Mouse (Mus musculus) myocyte (in vitro differentiated cells): ENCODE measurements around the gene Slc39a5. TPM values are rescaled to one million over a fixed set of nuclear protein-coding genes. Genes with fewer than 3 reads are reported as not detected.

Experiments
- H3K27me3 ChIP-seq: one replicate; pipeline ENCODE4 v1.6.1; 2011; ENCODE audit not compliant: control insufficient read depth, insufficient read depth, insufficient read length
- H3K36me3 ChIP-seq: one replicate; pipeline ENCODE4 v1.6.1; 2011; ENCODE audit not compliant: control insufficient read depth, insufficient read depth
- H3K4me2 ChIP-seq: one replicate; pipeline ENCODE4 v1.6.1; 2011; ENCODE audit warnings: low read depth, control low read depth
- H3K4me3 ChIP-seq: one replicate; pipeline ENCODE4 v1.5.1; 2011; ENCODE audit warnings: mild to moderate bottlenecking, control low read depth, moderate library complexity
- H3K79me2 ChIP-seq: one replicate; pipeline ENCODE4 v1.6.1; 2011; ENCODE audit not compliant: control insufficient read depth, insufficient read depth
- H3ac ChIP-seq: one replicate; pipeline ENCODE4 v1.6.1; 2011; ENCODE audit not compliant: control insufficient read depth, insufficient read length
- CEBPB ChIP-seq: IDR thresholded peaks from 2 replicates; pipeline ENCODE4 v1.6.1; 2011; ENCODE audit warnings: mild to moderate bottlenecking, moderate library complexity; ENCODE audit not compliant: poor library complexity, insufficient read depth, severe bottlenecking
- E2F4 ChIP-seq: IDR thresholded peaks from one replicate; pipeline ENCODE4 v1.6.1; 2011; ENCODE audit warnings: mild to moderate bottlenecking, control low read depth, moderate library complexity; ENCODE audit not compliant: insufficient read depth
- MAX ChIP-seq: IDR thresholded peaks from one replicate; pipeline ENCODE4 v1.6.1; 2011; ENCODE audit warnings: low read depth, mild to moderate bottlenecking, control low read depth
- MYOD1 ChIP-seq, 3 experiments: IDR thresholded peaks; one replicate each; pipeline ENCODE4 v1.6.1; 2011; ENCODE audit warnings: control low read depth in 2 of 3, low read depth in 2 of 3, mild to moderate bottlenecking in 2 of 3, moderate library complexity in 1 of 3; ENCODE audit not compliant: insufficient read length in 2 of 3, control insufficient read depth in 1 of 3
- MYOG ChIP-seq, 3 experiments: IDR thresholded peaks; one replicate each; pipeline ENCODE4 v1.6.1; 2011; ENCODE audit warnings: control low read depth in 2 of 3, low read depth in 2 of 3, mild to moderate bottlenecking in 2 of 3; ENCODE audit not compliant: insufficient read length in 2 of 3, control insufficient read depth in 1 of 3, insufficient read depth in 1 of 3
- POLR2A ChIP-seq: IDR thresholded peaks from one replicate; pipeline ENCODE4 v1.6.1; 2011; ENCODE audit warnings: low read depth, mild to moderate bottlenecking, control low read depth, moderate library complexity; ENCODE audit not compliant: insufficient read length
- POLR2AphosphoS2 ChIP-seq: IDR thresholded peaks from one replicate; pipeline ENCODE4 v1.6.1; 2011; ENCODE audit warnings: low read depth, control low read depth; ENCODE audit not compliant: insufficient read length
- REST ChIP-seq: IDR thresholded peaks from one replicate; pipeline ENCODE4 v1.6.1; 2011; ENCODE audit warnings: mild to moderate bottlenecking, control low read depth, moderate library complexity; ENCODE audit not compliant: insufficient read depth, insufficient read length
- SRF ChIP-seq: IDR thresholded peaks from one replicate; pipeline ENCODE4 v1.6.1; 2011; ENCODE audit warnings: low read depth; ENCODE audit not compliant: control insufficient read depth, insufficient read length
- TCF12 ChIP-seq: IDR thresholded peaks from one replicate; pipeline ENCODE4 v1.6.1; 2011; ENCODE audit warnings: mild to moderate bottlenecking, control low read depth; ENCODE audit not compliant: poor library complexity, insufficient read depth, severe bottlenecking
- TCF3 ChIP-seq: IDR thresholded peaks from one replicate; pipeline ENCODE4 v1.6.1; 2011; ENCODE audit warnings: low read depth, control low read depth; ENCODE audit not compliant: insufficient read length
- USF1 ChIP-seq: IDR thresholded peaks from one replicate; pipeline ENCODE4 v1.6.1; 2011; ENCODE audit warnings: low read depth, mild to moderate bottlenecking, control low read depth, moderate library complexity
- polyA plus RNA-seq: library from polyadenylated mRNA; unstranded; fragments of >200 nt; fragmentation: generic; extraction: Trizol; gene quantifications from one replicate; pipeline ENCODE4 v1.2.1, GENCODE M21; 2012; ENCODE audit warnings: missing spikeins

The Slc39a5 gene
- polyA plus RNA-seq, 1 experiment, result not detected

- peak overlapping the region; percentile 0 for H3K4me2 ChIP-seq
- H3ac ChIP-seq, result no peak overlapping the region
- peaks cover 9% of the 10 kb centered on the region for H3K79me2 ChIP-seq
- TF ChIP-seq TCF3 (no peak), USF1 (peak; percentile 62), E2F4 (no peak)
- no peaks in the 10 kb centered on the region for H3K36me3 ChIP-seq
- H3K4me3 ChIP-seq, result no peak overlapping the region
- no peaks in the 10 kb centered on the region for H3K27me3 ChIP-seq
These were observed 27.9 kb downstream of the Slc39a5 start for GRCm38 (mm10) chr10:128372989-128373748.

- H3K79me2 ChIP-seq, result no peaks in the 10 kb centered on the region
- no peaks in the 10 kb centered on the region for H3K36me3 ChIP-seq
- H3ac ChIP-seq, result no peak overlapping the region
- H3K27me3 ChIP-seq, result no peaks in the 10 kb centered on the region
- H3K4me3 ChIP-seq, result no peak overlapping the region
- TF ChIP-seq REST (no peak), USF1 (no peak), POLR2A (no peak), E2F4 (no peak), TCF12 (no peak), MYOD1 (IDR thresholded peaks at IDR 0.05; ENCODE audit: control insufficient read depth in 1 of 3, insufficient read length in 2 of 3, low read depth in 2 of 3) (no peak), MAX (no peak), SRF (no peak), TCF3 (no peak), MYOG (IDR thresholded peaks at IDR 0.05; ENCODE audit: control insufficient read depth in 1 of 3, insufficient read depth in 1 of 3, insufficient read length in 2 of 3, low read depth in 2 of 3) (no peak)
- no peak overlapping the region for H3K4me2 ChIP-seq
These were observed 28.9 kb downstream of the Slc39a5 start for GRCm38 (mm10) chr10:128372142-128372541.

- Histone ChIP-seq H3K79me2 (no peaks in the 10 kb centered on the region), H3K4me2 (no peak overlapping the region), H3ac (no peak overlapping the region), H3K4me3 (no peak overlapping the region), H3K36me3 (no peaks in the 10 kb centered on the region), H3K27me3 (no peaks in the 10 kb centered on the region)
- peak in 1 of 3 experiments; percentile 4 for TF ChIP-seq MYOD1 (IDR thresholded peaks at IDR 0.05; ENCODE audit: control insufficient read depth in 1 of 3, insufficient read length in 2 of 3, low read depth in 2 of 3)
- no peak for TF ChIP-seq REST
- TF ChIP-seq TCF3, result no peak
These were observed 30.4 kb downstream of the Slc39a5 start for GRCm38 (mm10) chr10:128370601-128371000.

GRCm38 (mm10) chr10:128370021-128370420, 31.0 kb downstream of the Slc39a5 start:
- Histone ChIP-seq H3K36me3 (peaks cover 5% of the 10 kb centered on the region), H3K79me2 (no peaks in the 10 kb centered on the region), H3K4me2 (no peak overlapping the region), H3K27me3 (no peaks in the 10 kb centered on the region), H3ac (no peak overlapping the region), H3K4me3 (no peak overlapping the region)
- TF ChIP-seq TCF3, result no peak
- no peak for TF ChIP-seq POLR2AphosphoS2
- no peak for TF ChIP-seq TCF12
- no peak for TF ChIP-seq CEBPB
- TF ChIP-seq USF1, result no peak
- no peak for TF ChIP-seq MYOD1 (IDR thresholded peaks at IDR 0.05; ENCODE audit: control insufficient read depth in 1 of 3, insufficient read length in 2 of 3, low read depth in 2 of 3)
- TF ChIP-seq MAX, result no peak
- TF ChIP-seq MYOG (IDR thresholded peaks at IDR 0.05; ENCODE audit: control insufficient read depth in 1 of 3, insufficient read depth in 1 of 3, insufficient read length in 2 of 3, low read depth in 2 of 3), result no peak
- no peak for TF ChIP-seq REST
- no peak for TF ChIP-seq E2F4
- TF ChIP-seq SRF, result no peak
- no peak for TF ChIP-seq POLR2A

GRCm38 (mm10) chr10:128369599-128369998, 31.4 kb downstream of the Slc39a5 start:
- Histone ChIP-seq H3K79me2 (no peaks in the 10 kb centered on the region), H3ac (peak overlapping the region; percentile 69), H3K4me2 (peak overlapping the region; percentile 82), H3K27me3 (no peaks in the 10 kb centered on the region), H3K4me3 (peak overlapping the region; percentile 58), H3K36me3 (peaks cover 9% of the 10 kb centered on the region)
- no peak for TF ChIP-seq SRF
- no peak for TF ChIP-seq MYOD1 (IDR thresholded peaks at IDR 0.05; ENCODE audit: control insufficient read depth in 1 of 3, insufficient read length in 2 of 3, low read depth in 2 of 3)
- no peak for TF ChIP-seq POLR2A
- no peak for TF ChIP-seq POLR2AphosphoS2
- TF ChIP-seq CEBPB, result no peak
- no peak for TF ChIP-seq USF1
- no peak for TF ChIP-seq TCF3

GRCm38 (mm10) chr10:128369218-128369543, 31.8 kb downstream of the Slc39a5 start:
- Histone ChIP-seq H3ac (peak overlapping the region; percentile 69), H3K4me3 (peak overlapping the region; percentile 58), H3K4me2 (peak overlapping the region; percentile 82), H3K27me3 (no peaks in the 10 kb centered on the region), H3K79me2 (no peaks in the 10 kb centered on the region), H3K36me3 (peaks cover 12% of the 10 kb centered on the region)
- peak in 1 of 3 experiments; percentile 46 for TF ChIP-seq MYOD1 (IDR thresholded peaks at IDR 0.05; ENCODE audit: control insufficient read depth in 1 of 3, insufficient read length in 2 of 3, low read depth in 2 of 3)
- TF ChIP-seq MYOG (IDR thresholded peaks at IDR 0.05; ENCODE audit: control insufficient read depth in 1 of 3, insufficient read depth in 1 of 3, insufficient read length in 2 of 3, low read depth in 2 of 3), result no peak
